Mouse (Mus musculus) heart, embryonic 11.5 days (tissue): ENCODE results near the gene BC024978. TPM values are rescaled to one million over a fixed set of nuclear protein-coding genes. Genes with fewer than 3 reads are reported as not detected.

Experiments
- ATAC-seq: fragments of 200-750 bp; cut with Nextera tagmentation; replicated peaks from 2 replicates; pipeline ENCODE4 v1.8.0; 2017; ENCODE audit warnings: moderate library complexity; ENCODE audit not compliant: insufficient number of reproducible peaks, low FRiP score, low TSS enrichment
- H3K27ac ChIP-seq: fragments of 300-500 bp; sonication (generic); 2 replicates; pipeline ENCODE4 v1.5.1; 2014; ENCODE audit warnings: mild to moderate bottlenecking, low read depth, low read length
- H3K27me3 ChIP-seq: fragments of 300-500 bp; sonication (generic); 2 replicates; pipeline ENCODE4 v1.6.1; 2014; ENCODE audit warnings: mild to moderate bottlenecking, low read length, mixed read lengths; ENCODE audit not compliant: control insufficient read depth, insufficient read depth
- H3K36me3 ChIP-seq: fragments of 300-500 bp; sonication (generic); 2 replicates; pipeline ENCODE4 v1.6.1; 2014; ENCODE audit warnings: mild to moderate bottlenecking, low read length, moderate library complexity, mixed read lengths; ENCODE audit not compliant: control insufficient read depth, insufficient read depth
- H3K4me1 ChIP-seq: fragments of 300-500 bp; sonication (generic); 2 replicates; pipeline ENCODE4 v1.6.1; 2014; ENCODE audit warnings: low read length; ENCODE audit not compliant: control insufficient read depth, insufficient read depth
- H3K4me2 ChIP-seq: fragments of 300-500 bp; sonication (generic); 2 replicates; pipeline ENCODE4 v1.6.1; 2014; ENCODE audit warnings: mild to moderate bottlenecking, moderate library complexity
- H3K4me3 ChIP-seq: fragments of 300-500 bp; sonication (generic); 2 replicates; pipeline ENCODE4 v1.5.1; 2014; ENCODE audit warnings: low read depth, low read length
- H3K9ac ChIP-seq: fragments of 300-500 bp; sonication (generic); 2 replicates; pipeline ENCODE4 v1.6.1; 2014; ENCODE audit warnings: mild to moderate bottlenecking, low read depth, low read length, moderate library complexity
- H3K9me3 ChIP-seq: fragments of 300-500 bp; sonication (generic); replicated peaks from 2 replicates; pipeline ENCODE4 v1.6.1; 2016; ENCODE audit warnings: low read length; ENCODE audit not compliant: control insufficient read depth
- WGBS: fragments of 180-500 bp; shearing (Covaris S2); extraction: QIAGEN DNeasy Blood & Tissue Kit; methylation state at CpG from one replicate; pipeline ENCODE4 v1.1.7; 2014; ENCODE audit not compliant: insufficient replicate concordance; 5-methylcytosine and 5-hydroxymethylcytosine counted together
- polyA plus RNA-seq: library from polyadenylated mRNA; unstranded; fragments of >200 nt; fragmentation: Nextera tagmentation; extraction: Ambion mirVana; gene quantifications from 2 replicates; pipeline ENCODE4 v1.2.1, GENCODE M21; 2014

BC024978 gene
- polyA plus RNA-seq, 1 experiment from 2014 or later, result 3.5 TPM

GRCm38 (mm10) chr7:27167475-27168094 is 28.0 kb upstream of the BC024978 start:
- ATAC-seq, result no peak
- Histone ChIP-seq H3K9ac (peak overlapping the region; percentile 75), H3K4me2 (peak overlapping the region; percentile 82), H3K4me3 (peak overlapping the region; percentile 78), H3K27ac (peak overlapping the region; percentile 98), H3K36me3 (peaks cover 7% of the 10 kb centered on the region; the same call in 1 of the 2 replicates), H3K27me3 (no peaks in the 10 kb centered on the region), H3K4me1 (peaks cover 30% of the 10 kb centered on the region), H3K9me3 (no peaks in the 10 kb centered on the region)
- 73% methylated on average over 11 of the region's 11 CpGs for WGBS

- H3K27ac ChIP-seq, result no peak overlapping the region
- no peaks in the 10 kb centered on the region for H3K9me3 ChIP-seq
- H3K9ac ChIP-seq, result no peak overlapping the region
- WGBS, result 92% methylated on average over 5 of the region's 5 CpGs
- H3K4me1 ChIP-seq, result peaks cover 23% of the 10 kb centered on the region
- H3K4me3 ChIP-seq, result no peak overlapping the region
- peaks cover 12% of the 10 kb centered on the region; the same call in 1 of the 2 replicates for H3K36me3 ChIP-seq
- H3K4me2 ChIP-seq, result no peak overlapping the region
- H3K27me3 ChIP-seq, result no peaks in the 10 kb centered on the region
- no peak for ATAC-seq
These were observed 27.2 kb upstream of the BC024978 start for GRCm38 (mm10) chr7:27168371-27168770.

GRCm38 (mm10) chr7:27170981-27171380 is 24.6 kb upstream of the BC024978 start:
- Histone ChIP-seq H3K27me3 (no peaks in the 10 kb centered on the region), H3K9ac (no peak overlapping the region), H3K36me3 (peaks cover 12% of the 10 kb centered on the region; the same call in 1 of the 2 replicates), H3K9me3 (no peaks in the 10 kb centered on the region), H3K4me3 (no peak overlapping the region), H3K4me2 (no peak overlapping the region), H3K27ac (no peak overlapping the region), H3K4me1 (no peaks in the 10 kb centered on the region)
- 81% methylated on average over 3 of the region's 3 CpGs for WGBS
- ATAC-seq, result no peak

GRCm38 (mm10) chr7:27174496-27174895 is 21.1 kb upstream of the BC024978 start:
- Histone ChIP-seq H3K4me1 (peaks cover 5% of the 10 kb centered on the region; the same call in 1 of the 2 replicates), H3K36me3 (peaks cover 12% of the 10 kb centered on the region; the same call in 1 of the 2 replicates), H3K9me3 (no peaks in the 10 kb centered on the region), H3K4me3 (no peak overlapping the region), H3K4me2 (no peak overlapping the region), H3K9ac (no peak overlapping the region), H3K27me3 (no peaks in the 10 kb centered on the region), H3K27ac (no peak overlapping the region)
- ATAC-seq, result no peak
- WGBS, result 88% methylated on average over 15 of the region's 15 CpGs

- H3K36me3 ChIP-seq, result peaks cover 12% of the 10 kb centered on the region; the same call in 1 of the 2 replicates
- H3K4me1 ChIP-seq, result peaks cover 5% of the 10 kb centered on the region; the same call in 1 of the 2 replicates
- H3K4me2 ChIP-seq, result no peak overlapping the region
- no peak for ATAC-seq
- no peak overlapping the region for H3K4me3 ChIP-seq
- no peak overlapping the region for H3K27ac ChIP-seq
- 92% methylated on average over 7 of the region's 7 CpGs for WGBS
- no peaks in the 10 kb centered on the region for H3K27me3 ChIP-seq
- H3K9ac ChIP-seq, result no peak overlapping the region
- H3K9me3 ChIP-seq, result no peaks in the 10 kb centered on the region
These were observed 20.7 kb upstream of the BC024978 start for GRCm38 (mm10) chr7:27174896-27175295.

GRCm38 (mm10) chr7:27177942-27178323 is 17.6 kb upstream of the BC024978 start:
- peak; percentile 9 for ATAC-seq
- H3K36me3 ChIP-seq, result peaks cover 10% of the 10 kb centered on the region; the same call in 1 of the 2 replicates
- H3K9ac ChIP-seq, result peak overlapping the region; percentile 71
- no peaks in the 10 kb centered on the region for H3K27me3 ChIP-seq
- no peaks in the 10 kb centered on the region for H3K9me3 ChIP-seq
- H3K4me1 ChIP-seq, result peaks cover 5% of the 10 kb centered on the region; the same call in 1 of the 2 replicates
- H3K4me2 ChIP-seq, result peak overlapping the region; percentile 64
- H3K4me3 ChIP-seq, result peak overlapping the region; percentile 81
- H3K27ac ChIP-seq, result peak overlapping the region; percentile 94
- WGBS, result 18% methylated on average over 4 of the region's 4 CpGs

GRCm38 (mm10) chr7:27178324-27179216 is 17.0 kb upstream of the BC024978 start, which contains the start of gene Rab4b:
TSS of gene Rab4b (minus strand) at chr7:27178896.
- H3K27me3 ChIP-seq, result no peaks in the 10 kb centered on the region
- peak within 1 kb of the TSS; percentile 94 for H3K27ac ChIP-seq
- H3K4me3 ChIP-seq, result peak within 1 kb of the TSS; percentile 81
- WGBS, result under 1% methylated on average over 53 of the region's 53 CpGs
- no peaks in the 10 kb centered on the region for H3K9me3 ChIP-seq
- peaks cover 8% of the 10 kb centered on the region; the same call in 1 of the 2 replicates for H3K36me3 ChIP-seq
- peak within 1 kb of the TSS; percentile 71 for H3K9ac ChIP-seq
- ATAC-seq, result peak; percentile 98
- peaks cover 5% of the 10 kb centered on the region; the same call in 1 of the 2 replicates for H3K4me1 ChIP-seq
- H3K4me2 ChIP-seq, result peak within 1 kb of the TSS; percentile 67

- Histone ChIP-seq H3K4me1 (peaks cover 5% of the 10 kb centered on the region; the same call in 1 of the 2 replicates), H3K4me3 (peak overlapping the region; percentile 81), H3K9me3 (no peaks in the 10 kb centered on the region), H3K27ac (peak overlapping the region; percentile 69), H3K4me2 (peak overlapping the region; percentile 67), H3K9ac (no peak overlapping the region), H3K36me3 (peaks cover 3% of the 10 kb centered on the region; the same call in 1 of the 2 replicates), H3K27me3 (no peaks in the 10 kb centered on the region)
- no peak for ATAC-seq
- 42% methylated on average over 16 of the region's 16 CpGs for WGBS
These were observed 16.2 kb upstream of the BC024978 start for GRCm38 (mm10) chr7:27179217-27179918.
